Mouse (Mus musculus): Measurements from ENCODE around the gene Etl4.
A peak's percentile ranks its signal among the peaks of the same experiment; 100 is the strongest.
"Not testable (repeated sequence)": the region's sequence is repeated elsewhere in the genome, so short reads cannot be mapped to it uniquely, and the experiment has no call there.

Gene Etl4

DNA sequence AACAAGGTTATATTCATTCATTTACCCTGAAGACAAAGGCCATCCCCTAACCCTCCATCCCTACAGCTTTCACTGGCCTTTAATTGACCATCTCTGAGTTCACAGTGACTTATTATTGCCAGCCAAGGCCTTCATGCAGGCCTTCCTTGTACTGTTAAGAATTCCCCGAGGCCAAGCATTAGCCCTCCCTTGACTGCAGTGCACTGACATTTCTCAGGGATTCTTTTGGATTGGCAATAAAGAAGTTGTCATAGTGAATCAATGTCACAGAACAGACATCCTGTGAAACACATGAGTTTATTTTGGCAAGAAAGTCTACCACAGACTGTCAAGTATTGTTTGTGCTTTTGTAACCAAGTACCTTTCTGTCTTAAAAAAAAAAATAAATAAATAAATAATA is 257.5 kb downstream of the Etl4 start:
- DNase-seq (ENCODE audit: low spot score in 2 of 2), result no peak

DNA sequence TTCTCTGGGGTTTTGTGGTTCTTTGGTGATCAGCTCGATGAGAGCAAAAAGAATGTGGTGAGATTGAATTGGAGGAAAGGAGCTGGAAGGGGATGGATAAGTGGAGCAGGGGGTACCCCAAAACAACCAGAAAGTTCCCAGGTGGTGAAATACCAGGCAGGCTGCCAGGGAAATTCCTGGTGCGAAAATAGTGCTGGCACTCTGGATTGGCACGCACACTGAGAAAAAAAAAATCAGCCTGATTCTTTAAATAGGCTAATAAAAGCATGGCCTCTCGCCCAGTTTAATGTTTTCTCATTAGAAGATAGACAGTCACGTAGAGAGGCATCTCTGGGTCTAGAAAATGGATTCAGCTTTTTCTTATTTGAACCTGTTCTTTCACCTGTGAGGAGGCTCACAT is 258.0 kb downstream of the Etl4 start:
- no peak for DNase-seq (ENCODE audit: low spot score in 2 of 2)

DNA sequence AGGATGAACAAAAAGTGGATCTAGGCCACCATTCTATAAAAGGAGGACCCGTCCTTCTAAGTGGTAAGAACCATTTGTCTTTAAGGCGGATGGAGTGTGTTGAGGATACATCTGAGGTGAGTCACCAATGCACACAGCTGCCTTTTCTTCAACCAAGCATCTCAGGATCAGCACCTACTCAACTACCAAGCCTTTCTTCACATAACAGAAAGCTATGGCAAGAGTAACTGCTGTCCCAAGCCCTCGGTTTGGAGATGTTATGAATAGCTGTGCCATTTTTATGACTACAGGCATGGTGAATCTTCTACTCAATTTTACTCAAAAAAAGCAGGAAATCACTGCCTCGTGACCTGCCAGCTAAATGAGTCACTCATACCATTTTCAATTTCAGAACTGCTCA is 258.6 kb downstream of the Etl4 start:
- no peak for DNase-seq (ENCODE audit: low spot score in 2 of 2)

DNA sequence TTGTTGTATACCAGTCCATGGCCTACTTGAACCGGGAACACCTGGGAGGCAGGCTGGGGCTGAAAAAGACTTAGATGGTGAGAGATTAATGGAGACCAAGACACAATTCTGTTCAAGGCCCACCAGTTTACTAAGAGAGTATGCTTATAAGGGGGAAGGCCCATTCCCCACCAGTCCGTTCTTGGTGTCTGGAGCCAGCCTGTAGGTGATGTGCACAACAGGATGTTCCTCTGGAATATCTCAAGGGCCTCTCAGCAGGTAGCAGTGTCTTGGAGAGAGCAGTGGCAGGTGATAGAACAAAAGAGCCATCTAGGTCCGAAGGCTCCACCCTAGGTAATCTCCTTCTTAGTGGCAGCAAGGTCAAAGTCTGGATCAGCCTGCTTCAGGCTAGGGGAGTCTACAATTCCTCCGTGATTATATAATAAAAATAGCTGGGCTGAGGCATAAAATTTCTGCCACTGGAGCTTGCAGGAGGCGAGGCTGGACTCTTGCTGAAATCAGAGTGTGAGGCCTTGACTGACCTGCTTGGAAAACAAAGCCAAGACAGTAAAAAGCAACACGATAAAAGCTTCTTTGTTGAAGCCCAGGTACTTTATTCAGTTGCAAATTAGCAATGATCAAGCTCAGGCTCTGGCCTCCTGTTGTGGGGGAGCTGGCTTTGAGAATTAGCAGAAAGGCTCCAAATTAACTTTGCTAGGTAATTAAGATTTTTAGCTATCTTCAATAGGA is 267.0 kb downstream of the Etl4 start:
- not testable (repeated sequence) for DNase-seq (ENCODE audit: low spot score in 2 of 2)

DNA sequence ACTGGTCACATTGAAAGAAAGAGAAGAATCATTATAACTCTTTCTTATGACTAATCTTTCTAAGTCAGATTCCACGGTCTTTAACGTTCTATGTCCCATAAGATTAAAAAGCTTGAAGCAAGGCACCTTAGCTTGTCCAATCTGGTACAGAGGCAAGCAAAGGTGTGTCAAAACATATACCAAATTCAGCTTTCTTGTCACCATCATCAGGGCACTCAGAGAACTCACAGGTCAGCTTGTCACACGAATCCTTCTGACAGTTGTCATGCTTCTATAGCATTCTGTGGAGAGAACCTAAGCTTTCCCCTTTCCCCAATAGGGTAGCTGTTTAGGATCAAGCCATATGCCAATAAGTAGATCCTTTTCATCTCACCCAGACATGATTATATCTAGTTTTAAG is 267.7 kb downstream of the Etl4 start:
- not testable (repeated sequence) for DNase-seq (ENCODE audit: low spot score in 2 of 2)

DNA sequence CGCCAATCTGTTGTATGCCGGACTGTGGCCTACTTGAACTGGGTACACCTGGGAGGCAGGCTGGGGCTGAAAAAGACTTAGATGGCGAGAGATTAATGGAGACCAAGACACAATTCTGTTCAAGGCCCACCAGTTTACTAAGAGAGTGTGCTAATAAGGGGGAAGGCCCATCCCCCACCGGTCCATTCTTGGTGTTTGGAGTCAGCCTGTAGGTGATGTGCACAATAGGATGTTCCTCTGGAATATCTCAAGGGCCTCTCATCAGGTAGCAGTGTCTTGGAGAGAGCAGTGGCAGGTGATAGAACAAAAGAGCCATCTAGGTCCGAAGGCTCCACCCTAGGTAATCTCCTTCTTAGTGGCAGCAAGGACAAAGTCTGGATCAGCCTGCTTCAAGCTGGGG is 271.0 kb downstream of the Etl4 start:
- not testable (repeated sequence) for DNase-seq (ENCODE audit: low spot score in 2 of 2)

DNA sequence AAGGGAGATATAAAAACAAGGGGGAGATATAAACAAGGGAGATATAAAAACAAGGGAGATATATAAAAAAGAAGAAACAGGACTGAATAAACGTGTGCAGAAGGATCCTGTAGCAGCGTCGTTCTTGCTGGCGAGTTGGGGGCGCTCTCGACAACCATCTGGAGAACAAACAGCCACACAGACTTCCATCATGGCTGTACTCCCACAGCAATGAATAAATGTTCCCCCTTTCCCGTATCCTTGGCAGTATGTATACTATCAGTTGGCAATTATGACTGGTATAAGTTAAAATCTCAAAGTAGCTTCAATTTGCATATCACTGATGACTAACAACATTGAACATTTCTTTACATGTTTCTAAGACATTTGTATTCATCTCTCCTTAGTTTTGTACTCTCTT is 277.6 kb downstream of the Etl4 start:
- DNase-seq (ENCODE audit: low spot score in 2 of 2), result not testable (repeated sequence)

DNA sequence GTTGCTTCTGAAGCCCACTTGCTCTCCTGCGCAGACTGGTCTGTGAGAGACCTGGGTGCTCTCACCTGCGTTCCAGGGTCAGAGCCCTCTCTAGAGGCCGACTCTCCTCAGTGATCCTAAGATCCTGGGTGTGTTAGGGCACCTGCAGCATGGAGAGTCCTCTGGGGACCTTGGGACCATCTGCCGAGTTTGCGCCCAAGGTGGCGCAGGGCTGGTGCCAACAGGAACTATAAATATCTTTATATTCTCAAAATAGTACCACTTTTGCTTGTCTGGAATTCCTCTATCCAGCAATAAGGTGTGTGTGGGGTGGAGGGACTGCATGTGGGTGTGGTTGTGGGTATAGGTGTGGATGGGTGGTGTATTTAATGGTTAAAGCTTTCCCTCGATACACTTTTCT is 293.4 kb downstream of the Etl4 start:
- DNase-seq (ENCODE audit: low spot score in 2 of 2), result no peak

DNA sequence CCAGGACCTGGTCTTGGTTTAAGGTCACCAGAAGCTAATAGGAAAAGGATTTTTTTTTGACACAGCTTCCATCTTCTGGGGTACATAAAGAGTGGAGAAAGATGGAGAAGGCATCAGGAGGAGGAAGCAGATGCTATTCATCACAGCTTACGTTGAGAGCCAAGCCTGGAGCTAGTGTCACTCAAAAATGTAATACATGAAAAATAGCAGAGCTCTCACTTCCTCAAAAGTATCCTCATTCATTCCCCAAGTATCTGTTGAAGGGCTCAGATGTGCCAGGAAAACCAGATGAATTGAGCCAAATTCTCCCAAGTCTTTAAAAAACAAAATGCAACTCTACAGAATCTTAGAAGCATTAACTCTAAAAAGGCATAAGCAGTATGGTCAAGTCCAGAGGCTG is 297.1 kb downstream of the Etl4 start:
- DNase-seq (ENCODE audit: low spot score in 2 of 2), result no peak

DNA sequence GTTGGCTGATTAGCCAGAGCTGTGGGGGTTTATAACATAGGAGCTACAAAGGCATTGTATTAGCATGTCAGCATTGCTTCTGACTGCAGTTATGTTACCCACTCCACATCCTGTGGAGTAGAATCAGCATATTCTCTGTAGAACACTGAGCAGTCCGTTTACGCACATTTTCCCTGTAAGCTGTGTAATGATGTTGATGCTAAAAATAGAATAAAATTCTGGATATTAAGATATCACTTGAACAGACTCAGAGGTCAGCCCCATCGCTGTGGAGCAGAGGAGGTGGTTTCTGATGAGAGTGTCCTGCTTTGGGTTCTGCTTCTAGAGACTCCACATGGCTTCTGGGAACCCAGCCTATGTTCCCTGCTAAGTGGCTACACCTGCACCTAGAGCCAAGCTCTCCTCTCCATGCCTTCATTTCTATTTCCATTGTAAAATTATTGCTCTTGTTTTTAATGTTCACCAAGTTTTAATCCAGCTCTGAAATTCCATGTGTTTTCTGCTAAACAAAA is 299.2 kb downstream of the Etl4 start:
- no peak for DNase-seq (ENCODE audit: low spot score in 2 of 2)

DNA sequence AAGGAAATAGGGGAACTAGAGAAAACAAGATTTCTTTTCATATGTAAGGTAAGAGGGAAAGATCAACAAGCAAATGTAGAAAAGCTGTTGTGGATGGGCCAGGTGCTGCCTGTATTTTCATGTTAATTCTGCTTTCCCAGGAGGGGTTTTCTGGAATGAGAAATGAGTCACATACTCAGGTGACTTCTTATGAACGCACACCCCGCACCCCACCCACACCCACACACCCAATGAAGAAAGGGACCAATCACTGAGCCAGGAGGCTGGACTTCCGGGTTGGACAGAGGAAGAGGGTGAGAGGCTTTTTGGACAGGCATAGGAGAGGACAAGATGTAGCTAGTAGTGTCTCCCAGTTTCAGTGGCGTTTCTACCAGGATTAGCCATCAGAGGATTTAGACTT is 299.8 kb downstream of the Etl4 start:
- no peak for DNase-seq (ENCODE audit: low spot score in 2 of 2)

DNA sequence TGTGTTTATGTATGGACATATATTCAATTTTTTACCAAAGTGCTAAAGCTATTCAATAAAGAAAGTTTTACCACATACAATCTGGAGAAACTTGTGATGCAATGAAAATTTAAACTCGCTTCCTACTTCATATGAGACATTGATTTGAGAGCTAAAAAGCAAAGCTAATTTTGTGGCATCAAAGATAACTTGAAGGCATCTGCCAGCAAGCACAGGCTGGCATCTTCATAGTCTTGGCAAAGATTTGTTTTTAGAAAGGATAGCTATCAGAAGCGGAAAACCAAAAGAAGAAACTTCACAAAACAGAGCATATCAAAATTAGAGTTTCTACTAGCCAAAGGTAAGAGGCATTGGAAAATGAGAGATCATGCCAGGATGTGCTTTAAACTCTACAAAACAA is 306.7 kb downstream of the Etl4 start:
- DNase-seq (ENCODE audit: low spot score in 2 of 2), result no peak

DNA sequence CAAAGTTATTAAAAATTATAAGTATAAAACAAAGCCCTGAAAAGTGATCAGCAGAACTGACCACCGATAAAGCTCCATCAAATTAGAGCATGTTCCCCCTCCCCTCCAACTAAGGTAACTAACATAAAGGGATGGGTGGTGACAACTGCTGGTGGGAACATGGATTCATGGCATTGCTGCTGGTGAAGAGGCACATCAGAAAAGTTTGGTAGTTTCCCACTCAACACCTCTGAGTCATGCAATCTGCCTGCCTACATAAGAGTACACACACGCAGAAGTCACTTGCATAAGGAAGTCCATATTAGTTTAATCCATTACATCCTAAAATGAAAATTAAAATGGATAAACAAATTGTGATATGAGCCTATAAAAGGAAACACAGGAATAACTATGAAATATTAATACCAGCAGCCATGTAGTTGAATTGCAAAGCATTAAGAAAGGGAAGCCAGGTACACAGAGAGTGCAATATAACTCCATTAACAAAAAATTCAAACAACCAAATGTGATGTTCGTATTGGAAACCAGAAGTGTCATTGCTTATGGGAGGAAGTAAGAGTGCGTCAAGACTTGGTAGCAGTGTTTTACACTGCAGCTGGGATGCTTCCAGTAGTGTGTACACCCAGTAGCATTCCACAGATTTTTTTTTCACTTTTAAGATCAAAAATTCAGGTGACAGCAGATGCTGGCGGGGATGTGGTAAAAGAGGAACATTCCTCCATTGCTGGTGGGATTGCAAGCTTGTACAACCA is 307.3 kb downstream of the Etl4 start:
- no peak for DNase-seq (ENCODE audit: low spot score in 2 of 2)

DNA sequence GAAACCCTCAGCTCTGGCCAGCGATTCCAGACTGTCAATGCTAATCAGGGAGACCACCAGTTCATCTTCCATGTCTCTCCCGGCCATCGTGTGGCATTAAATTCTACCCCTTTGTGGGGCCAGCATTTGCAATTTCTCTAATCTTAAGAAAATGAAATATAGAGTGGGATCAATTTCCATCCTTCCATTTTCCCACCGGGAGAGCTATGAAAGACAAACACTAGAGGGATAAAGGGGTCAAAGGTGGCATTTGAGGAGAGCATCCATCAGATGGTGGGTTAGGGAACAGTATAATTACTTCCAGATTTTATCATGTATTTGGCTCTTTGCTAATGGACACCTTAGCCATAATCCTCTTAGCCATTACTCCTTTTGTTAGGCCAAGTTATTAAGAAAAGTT is 321.8 kb downstream of the Etl4 start:
- DNase-seq (ENCODE audit: low spot score in 2 of 2), result no peak

DNA sequence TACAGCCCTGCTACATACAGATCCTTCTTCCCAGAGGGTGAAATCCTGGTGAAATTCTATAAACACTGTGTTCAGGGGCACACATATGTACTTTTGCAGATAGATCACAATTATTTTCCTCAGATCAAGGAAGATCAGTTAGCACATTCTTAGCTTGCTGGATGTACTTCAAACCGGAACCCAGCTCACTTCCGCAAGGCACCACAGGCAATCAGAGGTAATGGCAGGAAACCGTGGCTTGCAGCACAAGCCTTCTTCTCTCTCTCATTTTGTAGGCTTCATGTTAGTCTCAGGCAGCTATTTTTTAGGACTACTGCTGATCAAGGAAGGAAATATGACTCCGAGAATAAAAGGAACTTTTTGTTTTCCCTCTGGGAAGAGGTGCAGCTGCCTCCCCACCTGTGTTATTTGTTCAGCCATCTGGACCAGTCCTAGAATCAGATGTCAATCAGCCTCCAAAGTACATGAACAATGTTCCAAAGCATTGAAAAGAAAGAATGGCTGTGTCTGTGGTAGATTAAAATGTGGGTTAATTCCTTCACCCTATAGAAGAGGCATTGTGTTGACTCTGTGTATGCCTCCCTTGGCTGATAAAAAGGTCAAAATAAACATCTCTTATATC is 338.6 kb downstream of the Etl4 start:
- DNase-seq (ENCODE audit: low spot score in 2 of 2), result no peak

DNA sequence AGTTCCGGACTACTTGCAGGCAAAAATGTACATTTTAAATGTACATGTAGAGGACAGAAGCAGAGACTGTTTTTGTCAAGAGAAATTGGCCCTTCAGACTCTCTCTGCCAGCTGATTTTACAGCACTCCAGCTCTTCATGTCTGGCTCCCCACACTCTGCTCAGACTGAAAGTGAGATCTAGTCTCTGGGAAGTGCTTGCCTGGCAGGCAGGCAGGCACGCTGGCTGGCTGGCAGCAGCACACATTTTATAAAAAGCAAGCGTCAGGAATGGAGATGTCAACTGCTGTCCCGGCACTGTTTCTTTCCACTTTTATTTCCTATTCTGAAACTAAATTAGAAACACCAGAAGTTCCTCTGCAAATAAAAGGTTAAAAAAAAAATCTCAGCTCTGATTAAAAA is 339.8 kb downstream of the Etl4 start:
- no peak for DNase-seq (ENCODE audit: low spot score in 2 of 2)

DNA sequence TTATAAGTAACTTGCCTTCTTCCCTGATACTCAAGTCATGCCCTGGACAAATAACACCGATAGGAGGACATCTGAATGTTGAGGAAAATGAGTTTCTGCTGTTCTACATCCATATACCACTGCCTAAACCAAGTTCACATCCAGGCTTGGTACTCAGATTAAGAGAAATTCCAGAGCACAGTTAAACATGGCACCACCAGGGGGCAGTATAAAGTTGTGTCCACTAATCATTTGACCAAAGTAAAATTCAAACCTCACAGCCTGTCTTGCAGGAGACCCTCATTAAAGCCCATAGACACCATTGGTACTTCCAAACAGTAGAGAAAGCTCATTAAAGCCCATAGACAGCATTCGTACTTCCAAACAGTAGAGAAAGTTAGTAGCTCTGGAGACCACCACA is 366.5 kb downstream of the Etl4 start:
- peak in 1 of 2 experiments; percentile 63 for DNase-seq (ENCODE audit: low spot score in 2 of 2)

DNA sequence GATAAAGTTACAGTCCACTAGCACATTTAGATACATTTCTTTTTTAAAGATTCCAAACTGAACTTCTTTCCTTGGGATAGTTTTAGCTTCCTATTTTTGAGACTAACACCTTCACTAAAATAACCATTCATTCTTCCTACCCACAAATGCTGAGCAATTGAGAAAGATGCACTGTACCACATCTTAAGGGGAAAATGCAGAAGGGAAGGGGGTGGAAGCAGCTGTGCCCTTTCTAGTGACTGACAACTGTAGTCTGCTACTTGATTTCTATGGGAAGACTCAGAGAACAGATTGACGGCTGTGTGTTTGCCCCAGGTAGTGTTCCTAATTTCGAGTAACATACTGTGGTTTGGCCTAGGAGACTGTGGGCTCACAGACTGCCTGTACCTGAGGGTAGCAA is 372.3 kb downstream of the Etl4 start:
- DNase-seq (ENCODE audit: low spot score in 2 of 2), result no peak

DNA sequence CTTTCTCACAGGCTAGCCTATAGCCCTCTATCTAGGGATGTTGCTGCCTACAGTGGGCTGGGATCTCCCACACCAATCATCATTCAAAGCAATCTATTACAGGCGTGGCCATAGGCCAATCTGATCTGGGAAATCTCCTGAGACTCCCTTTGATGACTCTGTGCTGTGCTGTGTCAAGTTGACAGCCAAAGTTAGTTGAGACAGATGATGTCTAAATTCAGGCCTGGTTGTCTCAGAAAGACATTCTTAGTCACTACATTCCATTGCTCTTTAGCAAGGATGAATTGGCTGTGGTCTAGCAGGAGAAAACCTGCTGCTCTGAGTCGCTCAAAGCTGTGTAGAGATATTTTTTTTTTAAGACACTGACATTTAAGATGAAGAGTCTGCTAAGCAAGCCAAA is 374.8 kb downstream of the Etl4 start:
- no peak for DNase-seq (ENCODE audit: low spot score in 2 of 2)

DNA sequence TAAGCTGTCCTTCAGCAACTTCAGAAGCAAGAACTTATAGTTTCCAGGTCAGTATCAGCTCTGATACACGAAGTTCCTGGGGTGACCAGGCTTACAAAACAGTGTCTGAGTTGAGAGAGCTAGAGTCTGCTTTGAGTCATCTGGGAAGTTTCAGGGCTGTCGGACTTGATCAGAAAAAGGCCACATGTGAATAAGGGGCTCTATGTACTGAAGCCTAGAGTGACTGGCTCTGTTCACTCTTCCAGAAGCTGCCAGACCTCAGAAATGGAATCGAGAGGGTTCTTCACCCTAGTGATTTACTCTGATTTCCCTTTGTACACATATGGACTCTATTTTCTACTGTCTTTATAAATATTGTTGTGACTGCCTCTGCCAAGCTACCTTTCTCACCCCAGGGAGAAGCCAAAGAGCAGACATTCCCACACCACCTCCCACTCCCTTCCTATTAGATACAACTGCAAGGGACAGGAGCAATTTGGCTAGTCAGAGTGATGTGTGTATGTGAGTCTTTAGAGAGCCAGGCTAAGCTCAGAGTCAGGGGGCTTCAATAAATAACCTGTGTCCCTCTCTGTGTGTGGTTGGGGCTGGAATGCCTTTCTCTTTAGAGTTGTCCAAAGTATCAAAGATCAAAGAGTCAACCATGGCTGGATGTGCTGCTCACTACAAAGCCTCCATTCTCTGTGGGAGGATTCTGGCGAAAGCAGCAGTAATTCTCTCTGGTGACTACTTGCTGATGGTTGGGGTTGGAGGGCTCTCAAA is 381.6 kb downstream of the Etl4 start:
- DNase-seq (ENCODE audit: low spot score in 2 of 2), result no peak

DNA sequence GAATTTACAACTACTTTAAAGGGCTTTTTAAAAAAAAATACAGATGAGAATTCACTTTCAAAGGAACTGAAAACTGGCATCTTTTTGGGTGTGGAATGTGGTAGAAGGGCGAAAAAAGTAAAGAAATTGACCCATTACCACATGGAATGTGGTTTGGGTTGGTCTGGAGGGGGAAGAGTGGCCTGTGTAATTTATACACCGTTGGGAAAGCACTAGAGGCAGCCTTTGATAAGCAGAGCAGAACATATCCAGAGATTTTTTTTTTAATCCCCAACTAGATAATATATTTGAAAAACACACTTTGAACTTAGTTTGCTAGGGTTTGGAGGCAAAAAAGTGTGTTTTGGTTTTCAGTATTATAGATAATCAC is 382.1 kb downstream of the Etl4 start:
- DNase-seq (ENCODE audit: low spot score in 2 of 2), result no peak

DNA sequence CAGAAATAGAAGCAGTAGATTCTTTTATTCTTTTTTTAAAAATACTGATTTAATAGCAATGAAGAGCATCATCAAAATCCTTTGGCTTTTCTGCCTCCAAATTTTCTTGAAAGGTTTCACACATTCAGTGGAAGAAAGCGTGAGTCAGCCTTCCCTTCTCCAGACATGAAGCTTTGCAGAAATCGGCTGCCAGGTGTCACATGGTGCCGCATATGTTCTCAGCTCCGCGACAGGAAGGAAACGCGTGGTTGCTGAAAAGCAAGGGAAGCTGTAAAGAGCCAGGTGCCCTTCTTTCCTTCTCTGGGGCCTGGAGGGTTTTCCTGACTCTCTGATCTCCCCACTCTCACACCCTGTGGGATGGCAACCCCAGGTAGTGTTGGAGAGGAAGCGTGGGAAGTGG is 383.8 kb downstream of the Etl4 start:
- no peak for DNase-seq (ENCODE audit: low spot score in 2 of 2)
